Mouse (Mus musculus) cerebellum, adult 8-10 months (tissue): ENCODE measurements around the gene Ptges.

Experiments
- DNase-seq: peaks from one replicate; pipeline ENCODE4 v3.0.0; 2022

Gene Ptges

GRCm38 (mm10) chr2:30845152-30846070 is 84.3 kb downstream of the Ptges start:
- DNase-seq, result no peak

GRCm38 (mm10) chr2:30842615-30843014 is 87.0 kb downstream of the Ptges start:
- DNase-seq, result no peak
